Mouse (Mus musculus): ENCODE results near the gene Trim32. TPM values are rescaled to one million over a fixed set of nuclear protein-coding genes. Genes with fewer than 3 reads are reported as not detected.
A peak's percentile ranks its signal among the peaks of the same experiment; 100 is the strongest.

Gene Trim32
- polyA plus RNA-seq (2014; fragmentation: Nextera tagmentation; extraction: Ambion mirVana) = 56.1 and 63.0 TPM in 2 replicates

GRCm38 (mm10) chr4:65604504-65605150, at the start of gene Trim32:
Gene Trim32 (plus strand): TSS chr4:65604986.
- H3K27ac ChIP-seq (ENCODE audit: low read depth) = peak within 1 kb of the TSS; percentile 29; the same call in 1 of the 2 replicates

GRCm38 (mm10) chr4:65565493-65565892, 39.3 kb upstream of the Trim32 start:
- no peak overlapping the region for H3K9ac ChIP-seq (ENCODE audit: low read length)
- no peaks in the 10 kb centered on the region for H3K27me3 ChIP-seq (replicated peaks; ENCODE audit: control insufficient read depth, insufficient read depth, low read length)
- 75% methylated on average over 4 of the region's 4 CpGs for WGBS
- H3K27ac ChIP-seq (ENCODE audit: low read depth) = no peak overlapping the region
- H3K36me3 ChIP-seq (ENCODE audit: control insufficient read depth, insufficient read depth, low read length) = no peaks in the 10 kb centered on the region
- DNase-seq (ENCODE audit: low spot score) = no peak
- H3K4me1 ChIP-seq (replicated peaks; ENCODE audit: control insufficient read depth, insufficient read depth, low read length) = no peaks in the 10 kb centered on the region
- H3K4me2 ChIP-seq (ENCODE audit: low read length) = no peak overlapping the region
- no peak for ATAC-seq (replicated peaks; ENCODE audit: low FRiP score, low TSS enrichment, low read depth)
- no peaks in the 10 kb centered on the region for H3K9me3 ChIP-seq (ENCODE audit: control insufficient read depth, low read length)
- no peak overlapping the region for H3K4me3 ChIP-seq (ENCODE audit: low read depth, low read length)

More at GRCm38 (mm10) chr4:65604504-65605150, at the start of gene Trim32:
- H3K4me1 ChIP-seq (replicated peaks; ENCODE audit: control insufficient read depth, insufficient read depth, low read length) = peaks cover 17% of the 10 kb centered on the region
- WGBS = 4% methylated on average over 33 of the region's 33 CpGs
- peak within 1 kb of the TSS; percentile 65 for H3K9ac ChIP-seq (ENCODE audit: low read length)
- ATAC-seq (replicated peaks; ENCODE audit: low FRiP score, low TSS enrichment, low read depth) = peak; percentile 93
- H3K4me2 ChIP-seq (ENCODE audit: low read length) = peak within 1 kb of the TSS; percentile 59
- H3K27me3 ChIP-seq (replicated peaks; ENCODE audit: control insufficient read depth, insufficient read depth, low read length) = no peaks in the 10 kb centered on the region
- peak; percentile 99 for DNase-seq (ENCODE audit: low spot score)
- peak within 1 kb of the TSS; percentile 68 for H3K4me3 ChIP-seq (ENCODE audit: low read depth, low read length)
- H3K36me3 ChIP-seq (ENCODE audit: control insufficient read depth, insufficient read depth, low read length) = no peaks in the 10 kb centered on the region
- no peaks in the 10 kb centered on the region for H3K9me3 ChIP-seq (ENCODE audit: control insufficient read depth, low read length)

- Histone ChIP-seq H3K4me1 (replicated peaks; ENCODE audit: control insufficient read depth, insufficient read depth, low read length) (no peaks in the 10 kb centered on the region), H3K9me3 (ENCODE audit: control insufficient read depth, low read length) (no peaks in the 10 kb centered on the region), H3K27me3 (replicated peaks; ENCODE audit: control insufficient read depth, insufficient read depth, low read length) (no peaks in the 10 kb centered on the region), H3K36me3 (ENCODE audit: control insufficient read depth, insufficient read depth, low read length) (no peaks in the 10 kb centered on the region), H3K4me2 (ENCODE audit: low read length) (no peak overlapping the region), H3K4me3 (ENCODE audit: low read depth, low read length) (no peak overlapping the region), H3K27ac (ENCODE audit: low read depth) (no peak overlapping the region), H3K9ac (ENCODE audit: low read length) (no peak overlapping the region)
- ATAC-seq (replicated peaks; ENCODE audit: low FRiP score, low TSS enrichment, low read depth) (no peak), DNase-seq (ENCODE audit: low spot score) (no peak)
- WGBS = 77% methylated on average over 1 of the region's 1 CpGs
Observed at GRCm38 (mm10) chr4:65580254-65580653, 24.5 kb upstream of the Trim32 start.

GRCm38 (mm10) chr4:65586947-65587346, 17.8 kb upstream of the Trim32 start:
- no peak overlapping the region for H3K4me2 ChIP-seq (ENCODE audit: low read length)
- H3K27ac ChIP-seq (ENCODE audit: low read depth) = no peak overlapping the region
- no peaks in the 10 kb centered on the region for H3K9me3 ChIP-seq (ENCODE audit: control insufficient read depth, low read length)
- H3K27me3 ChIP-seq (replicated peaks; ENCODE audit: control insufficient read depth, insufficient read depth, low read length) = no peaks in the 10 kb centered on the region
- DNase-seq (ENCODE audit: low spot score) (no peak), ATAC-seq (replicated peaks; ENCODE audit: low FRiP score, low TSS enrichment, low read depth) (no peak)
- H3K4me1 ChIP-seq (replicated peaks; ENCODE audit: control insufficient read depth, insufficient read depth, low read length) = no peaks in the 10 kb centered on the region
- no peak overlapping the region for H3K4me3 ChIP-seq (ENCODE audit: low read depth, low read length)
- WGBS = 57% methylated on average over 5 of the region's 5 CpGs
- no peaks in the 10 kb centered on the region for H3K36me3 ChIP-seq (ENCODE audit: control insufficient read depth, insufficient read depth, low read length)
- no peak overlapping the region for H3K9ac ChIP-seq (ENCODE audit: low read length)

- H3K4me1 ChIP-seq (replicated peaks; ENCODE audit: control insufficient read depth, insufficient read depth, low read length) = no peaks in the 10 kb centered on the region
- peak; percentile 58 for DNase-seq (ENCODE audit: low spot score)
- H3K9ac ChIP-seq (ENCODE audit: low read length) = no peak overlapping the region
- no peaks in the 10 kb centered on the region for H3K9me3 ChIP-seq (ENCODE audit: control insufficient read depth, low read length)
- no peaks in the 10 kb centered on the region for H3K36me3 ChIP-seq (ENCODE audit: control insufficient read depth, insufficient read depth, low read length)
- H3K27ac ChIP-seq (ENCODE audit: low read depth) = no peak overlapping the region
- no peak for ATAC-seq (replicated peaks; ENCODE audit: low FRiP score, low TSS enrichment, low read depth)
- no peaks in the 10 kb centered on the region for H3K27me3 ChIP-seq (replicated peaks; ENCODE audit: control insufficient read depth, insufficient read depth, low read length)
- H3K4me2 ChIP-seq (ENCODE audit: low read length) = no peak overlapping the region
- H3K4me3 ChIP-seq (ENCODE audit: low read depth, low read length) = no peak overlapping the region
Observed at GRCm38 (mm10) chr4:65589780-65590179, 15.0 kb upstream of the Trim32 start.

- Histone ChIP-seq H3K4me1 (replicated peaks; ENCODE audit: control insufficient read depth, insufficient read depth, low read length) (no peaks in the 10 kb centered on the region), H3K36me3 (ENCODE audit: control insufficient read depth, insufficient read depth, low read length) (no peaks in the 10 kb centered on the region), H3K27ac (ENCODE audit: low read depth) (no peak overlapping the region), H3K4me2 (ENCODE audit: low read length) (no peak overlapping the region), H3K9ac (ENCODE audit: low read length) (no peak overlapping the region), H3K4me3 (ENCODE audit: low read depth, low read length) (no peak overlapping the region), H3K27me3 (replicated peaks; ENCODE audit: control insufficient read depth, insufficient read depth, low read length) (no peaks in the 10 kb centered on the region), H3K9me3 (ENCODE audit: control insufficient read depth, low read length) (no peaks in the 10 kb centered on the region)
- no peak for ATAC-seq (replicated peaks; ENCODE audit: low FRiP score, low TSS enrichment, low read depth)
- WGBS = 58% methylated on average over 5 of the region's 5 CpGs
- DNase-seq (ENCODE audit: low spot score) = no peak
Observed at GRCm38 (mm10) chr4:65594601-65595369, 10.0 kb upstream of the Trim32 start.

- H3K9ac ChIP-seq (ENCODE audit: low read length) = peak overlapping the region; percentile 65
- H3K4me1 ChIP-seq (replicated peaks; ENCODE audit: control insufficient read depth, insufficient read depth, low read length) = peaks cover 17% of the 10 kb centered on the region
- peak overlapping the region; percentile 53 for H3K4me2 ChIP-seq (ENCODE audit: low read length)
- H3K27ac ChIP-seq (ENCODE audit: low read depth) = 0 out of 2 replicates have a peak overlapping the region, but pooled peaks have one; percentile 29
- WGBS = under 1% methylated on average over 21 of the region's 21 CpGs
- H3K36me3 ChIP-seq (ENCODE audit: control insufficient read depth, insufficient read depth, low read length) = no peaks in the 10 kb centered on the region
- DNase-seq (ENCODE audit: low spot score) (no peak), ATAC-seq (replicated peaks; ENCODE audit: low FRiP score, low TSS enrichment, low read depth) (peak; percentile 77)
- no peaks in the 10 kb centered on the region for H3K9me3 ChIP-seq (ENCODE audit: control insufficient read depth, low read length)
- H3K4me3 ChIP-seq (ENCODE audit: low read depth, low read length) = peak overlapping the region; percentile 68
- H3K27me3 ChIP-seq (replicated peaks; ENCODE audit: control insufficient read depth, insufficient read depth, low read length) = no peaks in the 10 kb centered on the region
Observed at GRCm38 (mm10) chr4:65605151-65605702, 441 bp downstream of the Trim32 start.

GRCm38 (mm10) chr4:65607184-65607631, 2.4 kb downstream of the Trim32 start:
- no peaks in the 10 kb centered on the region for H3K27me3 ChIP-seq (replicated peaks; ENCODE audit: control insufficient read depth, insufficient read depth, low read length)
- H3K36me3 ChIP-seq (ENCODE audit: control insufficient read depth, insufficient read depth, low read length) = no peaks in the 10 kb centered on the region
- 65% methylated on average over 10 of the region's 10 CpGs for WGBS
- no peak overlapping the region for H3K4me3 ChIP-seq (ENCODE audit: low read depth, low read length)
- no peak overlapping the region for H3K9ac ChIP-seq (ENCODE audit: low read length)
- H3K9me3 ChIP-seq (ENCODE audit: control insufficient read depth, low read length) = no peaks in the 10 kb centered on the region
- DNase-seq (ENCODE audit: low spot score) (peak; percentile 54), ATAC-seq (replicated peaks; ENCODE audit: low FRiP score, low TSS enrichment, low read depth) (peak; percentile 49)
- H3K4me2 ChIP-seq (ENCODE audit: low read length) = peak overlapping the region; percentile 53
- H3K27ac ChIP-seq (ENCODE audit: low read depth) = peak overlapping the region; percentile 10; the same call in 1 of the 2 replicates
- peaks cover 17% of the 10 kb centered on the region for H3K4me1 ChIP-seq (replicated peaks; ENCODE audit: control insufficient read depth, insufficient read depth, low read length)
